Mouse (Mus musculus): ENCODE data around the gene Atg101. TPM values are rescaled to one million over a fixed set of nuclear protein-coding genes. Genes with fewer than 3 reads are reported as not detected.

Atg101 gene
- polyA plus RNA-seq, 1 experiment from 2014 or later = 50.6 TPM

GRCm38 (mm10) chr15:101325991-101326534 lies 42.0 kb downstream of the Atg101 start:
- no peaks in the 10 kb centered on the region for H3K27me3 ChIP-seq (replicated peaks)
- no peaks in the 10 kb centered on the region for H3K9me3 ChIP-seq
- ATAC-seq (ENCODE audit: extremely low read depth, insufficient number of reproducible peaks, low FRiP score, low TSS enrichment) = no peak
- no peak overlapping the region for H3K27ac ChIP-seq (replicated peaks)
- WGBS = 38% methylated on average over 10 of the region's 10 CpGs
- no peak overlapping the region for H3K4me2 ChIP-seq
- H3K9ac ChIP-seq = no peak overlapping the region
- no peaks in the 10 kb centered on the region for H3K36me3 ChIP-seq
- peaks cover 22% of the 10 kb centered on the region for H3K4me1 ChIP-seq
- no peak overlapping the region for H3K4me3 ChIP-seq

- Histone ChIP-seq H3K9me3 (no peaks in the 10 kb centered on the region), H3K4me2 (no peak overlapping the region), H3K4me3 (no peak overlapping the region), H3K4me1 (peaks cover 12% of the 10 kb centered on the region), H3K27ac (replicated peaks) (no peak overlapping the region), H3K27me3 (replicated peaks) (no peaks in the 10 kb centered on the region; the same call in 1 of the 2 replicates), H3K36me3 (no peaks in the 10 kb centered on the region), H3K9ac (0 out of 2 replicates have a peak overlapping the region, but pooled peaks have one; percentile 12)
- 5% methylated on average over 6 of the region's 6 CpGs for WGBS
- ATAC-seq (ENCODE audit: extremely low read depth, insufficient number of reproducible peaks, low FRiP score, low TSS enrichment) = no peak
Measured at GRCm38 (mm10) chr15:101327282-101327681, 43.2 kb downstream of the Atg101 start.

DNA sequence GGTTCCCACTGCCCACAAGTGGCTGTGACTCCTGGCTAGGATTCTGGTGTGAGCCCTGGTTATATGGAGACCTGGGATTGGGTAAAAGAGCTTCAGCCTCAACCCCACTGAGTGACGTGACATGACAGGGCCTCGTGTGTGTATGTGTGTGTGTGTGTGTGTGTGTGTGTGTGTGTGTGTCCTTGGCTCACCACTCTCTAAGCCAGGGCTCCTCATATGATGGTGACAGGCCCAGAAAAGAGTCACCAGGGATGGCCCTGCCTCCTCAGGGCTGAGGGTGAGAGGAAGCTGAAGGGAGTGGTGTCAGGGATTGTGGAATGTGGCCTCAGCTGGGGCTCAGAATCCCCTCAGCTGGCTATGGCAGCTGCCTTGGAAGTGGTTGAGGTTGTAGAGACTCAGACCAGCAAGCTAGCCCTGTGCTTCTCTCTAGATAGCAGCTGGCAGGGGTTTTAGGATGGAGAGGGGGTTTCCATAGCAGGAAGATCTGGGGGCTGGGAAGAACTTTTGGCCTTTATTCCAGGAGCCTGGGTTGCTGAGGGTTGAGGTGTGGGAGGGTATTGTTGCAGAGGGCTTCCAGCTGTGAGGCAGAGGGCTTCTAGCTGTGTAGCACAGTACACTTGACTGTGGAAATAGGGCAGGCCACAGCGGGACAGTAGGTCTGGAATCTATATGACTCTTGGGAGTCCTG lies 44.9 kb downstream of the Atg101 start:
- WGBS = 55% methylated on average over 3 of the region's 3 CpGs
- Histone ChIP-seq H3K4me3 (no peak overlapping the region), H3K9ac (no peak overlapping the region), H3K9me3 (no peaks in the 10 kb centered on the region), H3K27ac (replicated peaks) (no peak overlapping the region), H3K4me2 (no peak overlapping the region), H3K36me3 (no peaks in the 10 kb centered on the region), H3K4me1 (peaks cover 15% of the 10 kb centered on the region), H3K27me3 (replicated peaks) (peaks cover 1% of the 10 kb centered on the region; the same call in 1 of the 2 replicates)
- no peak for ATAC-seq (ENCODE audit: extremely low read depth, insufficient number of reproducible peaks, low FRiP score, low TSS enrichment)

DNA sequence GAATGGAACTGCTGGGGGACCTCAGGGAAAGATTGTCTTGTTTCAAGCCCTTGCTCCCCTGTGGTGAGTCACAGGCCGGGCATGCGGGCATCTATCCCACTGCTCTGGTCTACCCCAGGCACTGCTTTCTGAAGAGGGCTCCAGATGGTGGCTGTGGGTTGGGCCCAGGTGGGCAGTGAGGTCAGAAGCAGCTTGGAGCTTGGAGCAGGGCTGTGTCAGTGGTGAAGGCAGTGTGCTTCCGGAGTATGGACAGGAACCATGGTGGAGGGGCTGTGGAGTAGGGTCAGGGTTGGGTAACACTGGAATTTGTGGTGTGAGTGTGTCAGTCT lies 45.5 kb downstream of the Atg101 start:
- ATAC-seq (ENCODE audit: extremely low read depth, insufficient number of reproducible peaks, low FRiP score, low TSS enrichment) = no peak
- Histone ChIP-seq H3K27ac (replicated peaks) (no peak overlapping the region), H3K4me2 (no peak overlapping the region), H3K36me3 (no peaks in the 10 kb centered on the region), H3K4me1 (peaks cover 15% of the 10 kb centered on the region), H3K4me3 (no peak overlapping the region), H3K9me3 (no peaks in the 10 kb centered on the region), H3K9ac (no peak overlapping the region), H3K27me3 (replicated peaks) (peaks cover 3% of the 10 kb centered on the region; the same call in 1 of the 2 replicates)
- 41% methylated on average over 3 of the region's 3 CpGs for WGBS

GRCm38 (mm10) chr15:101331090-101331489 lies 47.0 kb downstream of the Atg101 start:
- H3K36me3 ChIP-seq = no peaks in the 10 kb centered on the region
- H3K9ac ChIP-seq = no peak overlapping the region
- WGBS = 67% methylated on average over 4 of the region's 4 CpGs
- H3K27ac ChIP-seq (replicated peaks) = no peak overlapping the region
- H3K27me3 ChIP-seq (replicated peaks) = peaks cover 6% of the 10 kb centered on the region
- H3K9me3 ChIP-seq = no peaks in the 10 kb centered on the region
- H3K4me2 ChIP-seq = no peak overlapping the region
- no peak for ATAC-seq (ENCODE audit: extremely low read depth, insufficient number of reproducible peaks, low FRiP score, low TSS enrichment)
- H3K4me1 ChIP-seq = peaks cover 15% of the 10 kb centered on the region
- no peak overlapping the region for H3K4me3 ChIP-seq

GRCm38 (mm10) chr15:101332370-101332769 lies 48.3 kb downstream of the Atg101 start:
- no peaks in the 10 kb centered on the region for H3K9me3 ChIP-seq
- WGBS = 66% methylated on average over 4 of the region's 4 CpGs
- H3K4me3 ChIP-seq = no peak overlapping the region

GRCm38 (mm10) chr15:101333165-101333564 lies 49.1 kb downstream of the Atg101 start:
- WGBS = 10% methylated on average over 1 of the region's 1 CpGs
- no peak for ATAC-seq (ENCODE audit: extremely low read depth, insufficient number of reproducible peaks, low FRiP score, low TSS enrichment)
- H3K27me3 ChIP-seq (replicated peaks) = peaks cover 21% of the 10 kb centered on the region
- no peaks in the 10 kb centered on the region for H3K36me3 ChIP-seq
- H3K4me2 ChIP-seq = no peak overlapping the region
- H3K9ac ChIP-seq = no peak overlapping the region
- H3K9me3 ChIP-seq = no peaks in the 10 kb centered on the region
- no peak overlapping the region for H3K27ac ChIP-seq (replicated peaks)
- H3K4me3 ChIP-seq = no peak overlapping the region
- H3K4me1 ChIP-seq = peaks cover 31% of the 10 kb centered on the region

More at GRCm38 (mm10) chr15:101332370-101332769, 48.3 kb downstream of the Atg101 start:
- Histone ChIP-seq H3K27me3 (replicated peaks) (peaks cover 19% of the 10 kb centered on the region), H3K4me1 (peaks cover 25% of the 10 kb centered on the region), H3K27ac (replicated peaks) (no peak overlapping the region), H3K36me3 (no peaks in the 10 kb centered on the region), H3K4me2 (no peak overlapping the region), H3K9ac (no peak overlapping the region)
- no peak for ATAC-seq (ENCODE audit: extremely low read depth, insufficient number of reproducible peaks, low FRiP score, low TSS enrichment)

DNA sequence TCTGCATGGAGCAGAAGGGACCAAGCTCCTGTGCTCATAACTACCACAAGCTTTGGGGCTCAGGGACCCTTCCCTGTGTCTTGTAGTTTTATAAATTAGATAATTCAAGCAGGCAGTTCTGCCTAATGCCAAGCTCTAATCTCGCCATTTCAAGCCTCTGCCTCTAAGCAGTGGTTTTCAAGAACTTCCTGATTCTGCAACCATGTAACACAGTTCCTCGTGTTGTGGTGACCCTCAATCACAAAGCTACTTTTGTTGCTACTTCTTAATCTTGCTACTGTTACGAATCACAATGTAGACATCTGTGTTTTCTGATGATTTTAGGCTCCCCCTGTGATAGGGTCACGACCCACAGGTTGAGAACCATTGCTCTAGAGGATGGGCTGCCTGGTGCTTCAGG lies 49.6 kb downstream of the Atg101 start:
- Histone ChIP-seq H3K4me2 (no peak overlapping the region), H3K27ac (replicated peaks) (no peak overlapping the region), H3K4me1 (peaks cover 31% of the 10 kb centered on the region), H3K4me3 (no peak overlapping the region), H3K9me3 (no peaks in the 10 kb centered on the region), H3K36me3 (no peaks in the 10 kb centered on the region), H3K27me3 (replicated peaks) (peaks cover 21% of the 10 kb centered on the region), H3K9ac (no peak overlapping the region)
- WGBS = 54% methylated on average over 4 of the region's 4 CpGs
- no peak for ATAC-seq (ENCODE audit: extremely low read depth, insufficient number of reproducible peaks, low FRiP score, low TSS enrichment)

DNA sequence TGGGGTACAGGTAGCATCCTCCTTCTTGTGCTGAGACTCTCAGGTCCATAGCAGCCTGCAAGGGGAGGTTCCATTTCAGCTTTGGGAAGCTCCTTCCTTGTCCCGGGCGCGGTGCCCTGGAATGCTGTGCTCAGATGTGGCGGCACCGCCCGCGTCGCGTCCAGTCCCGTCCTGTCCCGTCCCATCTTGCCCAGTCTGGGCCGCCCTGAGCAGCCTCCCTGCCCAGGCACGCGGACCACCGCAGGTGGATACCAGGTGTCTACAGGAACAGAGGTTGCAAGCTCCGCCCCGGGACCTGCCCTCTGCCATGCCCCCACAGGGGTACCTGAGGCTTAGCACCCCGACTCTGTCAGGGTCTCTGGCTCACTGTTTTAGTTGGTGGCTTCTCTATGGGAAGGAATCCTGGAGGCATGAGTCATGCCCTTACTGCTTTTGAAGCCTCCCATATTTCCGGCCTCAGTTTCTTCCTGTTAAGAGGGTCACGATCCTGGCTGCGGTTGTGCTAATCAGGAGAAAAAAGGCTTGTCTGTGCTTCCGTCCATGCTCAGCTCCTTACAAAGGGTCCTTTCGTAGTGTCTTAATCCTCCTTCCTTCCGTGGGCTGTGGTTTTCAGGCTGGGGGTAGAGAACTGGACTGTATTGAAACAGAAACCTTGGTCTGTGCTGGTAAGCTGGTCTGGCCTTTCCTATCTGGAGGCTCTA lies 52.6 kb downstream of the Atg101 start:
- no peak overlapping the region for H3K4me3 ChIP-seq
- H3K27ac ChIP-seq (replicated peaks) = peak overlapping the region; percentile 69
- H3K9me3 ChIP-seq = no peaks in the 10 kb centered on the region
- ATAC-seq (ENCODE audit: extremely low read depth, insufficient number of reproducible peaks, low FRiP score, low TSS enrichment) = peak; percentile 4; the same call in 1 of the 2 replicates
- H3K4me1 ChIP-seq = peaks cover 21% of the 10 kb centered on the region
- 34% methylated on average over 24 of the region's 24 CpGs for WGBS
- H3K27me3 ChIP-seq (replicated peaks) = peaks cover 26% of the 10 kb centered on the region
- H3K4me2 ChIP-seq = peak overlapping the region; percentile 14; the same call in 1 of the 2 replicates
- 0 out of 2 replicates have a peak overlapping the region, but pooled peaks have one; percentile 37 for H3K9ac ChIP-seq
- no peaks in the 10 kb centered on the region for H3K36me3 ChIP-seq

DNA sequence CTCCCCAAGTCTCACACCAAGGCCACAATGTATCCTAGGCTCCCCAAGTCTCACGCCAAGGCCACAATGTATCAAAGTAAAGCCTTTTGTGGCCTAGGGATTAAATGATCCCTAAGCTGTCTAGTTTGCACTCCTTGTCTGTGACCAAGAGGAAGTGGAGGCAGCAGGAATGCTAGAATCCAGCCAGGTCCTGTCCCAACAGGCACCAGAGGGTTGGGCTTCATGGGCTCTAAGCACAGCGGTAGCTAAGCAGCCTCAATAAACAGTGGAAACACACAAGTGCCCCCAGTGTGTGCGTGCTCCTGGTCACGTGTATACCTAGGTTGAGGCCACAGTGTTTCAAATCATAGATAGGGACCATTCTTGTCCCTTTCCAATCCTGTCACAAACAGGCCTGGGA lies 54.3 kb downstream of the Atg101 start:
- Histone ChIP-seq H3K27ac (replicated peaks) (no peak overlapping the region), H3K36me3 (no peaks in the 10 kb centered on the region), H3K9me3 (no peaks in the 10 kb centered on the region), H3K4me3 (no peak overlapping the region), H3K4me1 (peaks cover 16% of the 10 kb centered on the region), H3K4me2 (no peak overlapping the region), H3K27me3 (replicated peaks) (peaks cover 29% of the 10 kb centered on the region), H3K9ac (no peak overlapping the region)
- 64% methylated on average over 4 of the region's 4 CpGs for WGBS
- ATAC-seq (ENCODE audit: extremely low read depth, insufficient number of reproducible peaks, low FRiP score, low TSS enrichment) = no peak

DNA sequence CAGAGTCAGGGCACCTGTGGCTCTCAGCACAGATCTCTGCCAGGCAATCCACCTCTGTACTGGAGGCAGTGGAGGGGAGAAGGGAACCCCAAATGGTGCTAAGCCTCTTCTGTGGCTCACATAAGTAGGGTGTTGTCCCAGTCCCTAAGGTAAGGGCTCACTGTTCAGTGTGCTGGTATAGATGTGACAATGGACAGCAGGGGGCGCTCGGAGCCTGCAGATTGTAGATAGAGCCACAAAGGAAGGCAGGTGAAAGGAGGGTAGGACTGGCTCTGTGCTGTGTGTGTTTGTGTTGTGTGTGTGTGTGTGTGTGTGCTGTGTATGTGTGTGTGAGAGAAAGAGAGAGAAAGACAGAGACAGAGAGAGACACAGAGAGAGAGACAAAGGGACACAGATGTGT lies 55.5 kb downstream of the Atg101 start:
- no peak overlapping the region for H3K9ac ChIP-seq
- no peak for ATAC-seq (ENCODE audit: extremely low read depth, insufficient number of reproducible peaks, low FRiP score, low TSS enrichment)
- H3K9me3 ChIP-seq = no peaks in the 10 kb centered on the region
- H3K4me1 ChIP-seq = peaks cover 16% of the 10 kb centered on the region
- H3K4me3 ChIP-seq = no peak overlapping the region
- no peak overlapping the region for H3K27ac ChIP-seq (replicated peaks)
- peaks cover 26% of the 10 kb centered on the region for H3K27me3 ChIP-seq (replicated peaks)
- no peak overlapping the region for H3K4me2 ChIP-seq
- WGBS = 0% methylated on average over 2 of the region's 2 CpGs
- no peaks in the 10 kb centered on the region for H3K36me3 ChIP-seq

Measured in heart, embryonic 13.5 days (tissue).